Mouse (Mus musculus) heart, adult 11 months (tissue): ENCODE results near the gene Plcb4.

Source experiments
- DNase-seq: peaks from one replicate; pipeline ENCODE4 v3.0.0; 2022

Gene Plcb4

DNA sequence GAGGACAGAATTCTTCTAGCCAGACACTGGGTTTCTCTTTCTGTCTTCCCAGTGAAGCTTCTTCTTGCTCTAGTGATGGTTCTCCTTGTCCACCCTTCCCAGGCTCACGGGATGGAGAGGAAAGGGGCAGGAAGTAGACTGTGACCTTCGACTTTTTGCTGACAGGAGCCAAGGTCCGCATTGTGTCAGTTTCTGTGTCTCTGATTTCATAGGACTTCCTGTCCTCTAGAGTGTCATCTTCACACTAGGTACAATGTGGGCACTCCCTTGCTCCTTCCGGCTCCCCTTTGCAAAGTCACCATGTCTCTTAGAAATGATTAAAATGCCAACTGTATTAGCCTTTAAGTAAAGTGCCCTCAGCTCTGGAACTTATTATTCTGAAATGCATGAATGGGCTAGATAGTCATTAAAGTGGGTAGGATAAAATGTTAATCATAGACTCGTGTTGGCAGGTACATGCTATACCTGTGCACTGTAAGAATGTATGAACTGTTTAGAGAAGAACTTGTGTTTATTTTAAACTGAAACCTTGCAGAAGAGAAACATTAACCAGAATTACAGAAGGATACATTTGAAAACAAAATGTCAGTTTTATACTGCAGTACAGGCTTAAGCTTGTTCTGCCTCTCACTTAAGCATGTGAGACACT lies 152.8 kb downstream of the Plcb4 start:
- peak; percentile 90 for DNase-seq

DNA sequence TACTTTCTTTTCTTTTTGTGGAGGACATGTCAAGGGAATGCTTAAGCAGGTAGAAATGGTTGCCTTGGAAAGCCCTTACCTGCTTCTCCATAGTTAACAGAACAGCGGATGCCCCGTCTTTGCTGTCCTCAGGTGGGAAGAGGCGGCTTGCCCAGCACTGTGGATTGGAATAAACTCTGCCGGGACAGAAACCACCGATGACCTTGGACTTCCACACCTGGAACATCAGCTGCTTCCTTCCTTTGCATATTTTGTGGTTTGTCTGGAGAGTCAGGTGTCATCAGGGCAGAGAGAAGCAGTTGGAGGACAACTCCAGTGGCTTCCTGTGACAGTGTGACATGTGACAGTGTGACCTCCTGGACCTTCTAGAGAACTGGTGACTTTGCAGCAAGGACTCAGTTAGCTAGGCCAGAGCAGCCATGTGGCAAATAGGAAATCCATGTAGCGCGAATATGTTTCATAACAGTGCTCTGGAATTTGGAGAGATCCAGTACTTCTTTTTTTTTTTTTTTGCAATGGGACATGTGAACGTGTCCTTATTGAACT lies 154.0 kb downstream of the Plcb4 start:
- DNase-seq, result peak; percentile 90

DNA sequence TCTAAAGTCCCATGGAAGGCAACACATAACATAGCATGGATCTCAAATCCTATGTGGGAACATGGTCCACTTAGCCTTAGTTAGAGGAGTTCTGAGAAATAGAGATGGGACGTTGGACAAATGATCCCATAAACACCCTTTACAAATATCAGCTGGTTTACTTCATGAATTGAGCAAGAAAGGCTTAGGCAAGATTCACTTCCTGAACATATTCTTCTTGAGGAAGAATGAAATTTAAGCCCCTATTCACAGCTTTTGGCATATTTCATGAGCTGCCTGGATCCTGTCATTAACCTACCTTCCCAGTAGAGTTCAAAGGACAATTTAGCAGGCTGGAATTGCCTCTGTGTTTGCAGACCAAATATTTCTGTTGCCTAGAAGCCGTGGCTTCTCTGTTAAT lies 161.9 kb downstream of the Plcb4 start:
- DNase-seq, result peak; percentile 65

DNA sequence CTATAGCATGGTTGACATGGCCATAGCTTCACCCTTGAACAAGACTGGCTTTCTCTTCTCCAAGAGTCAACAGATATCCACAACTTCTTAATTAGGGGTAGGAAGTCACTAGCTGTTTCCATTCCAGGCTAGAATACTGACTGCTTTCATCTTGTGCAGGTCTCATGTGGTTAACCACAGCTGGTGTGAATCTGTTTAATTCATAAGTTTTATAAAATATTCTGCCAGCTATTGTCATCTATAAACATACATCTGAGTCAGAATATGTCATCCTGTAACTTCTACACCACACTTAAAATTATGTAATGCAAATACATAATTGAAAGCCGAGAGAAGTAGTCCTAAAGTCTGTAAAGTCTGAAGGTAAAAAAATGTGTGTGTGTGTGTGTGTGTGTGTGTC lies 164.9 kb downstream of the Plcb4 start:
- peak; percentile 13 for DNase-seq

GRCm38 (mm10) chr2:135824757-135825156 lies 165.9 kb downstream of the Plcb4 start:
- peak; percentile 85 for DNase-seq

GRCm38 (mm10) chr2:135825645-135826044 lies 166.8 kb downstream of the Plcb4 start:
- DNase-seq, result peak; percentile 77

- DNase-seq, result peak; percentile 79
Measured at GRCm38 (mm10) chr2:135826616-135827360, 168.0 kb downstream of the Plcb4 start.

DNA sequence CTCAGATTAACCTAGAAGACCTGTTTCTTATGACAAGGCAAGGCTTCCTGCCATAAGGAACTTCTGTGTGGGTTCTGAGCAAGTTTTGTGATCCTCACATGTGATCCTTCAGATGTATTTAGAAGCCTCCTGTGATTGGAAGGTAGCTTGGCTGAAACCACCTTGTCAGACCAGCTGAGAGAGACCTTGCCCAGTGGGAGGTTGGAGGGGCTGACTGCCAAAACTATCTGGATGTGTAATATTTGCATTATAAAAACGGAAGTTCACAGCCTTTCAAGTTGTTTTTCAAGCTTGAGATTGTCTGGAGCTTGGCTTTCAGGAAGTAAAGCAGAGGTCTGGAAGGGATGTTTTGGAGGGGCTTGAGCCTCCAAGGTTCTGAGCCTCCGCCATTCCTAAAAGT lies 169.6 kb downstream of the Plcb4 start:
- peak; percentile 65 for DNase-seq

DNA sequence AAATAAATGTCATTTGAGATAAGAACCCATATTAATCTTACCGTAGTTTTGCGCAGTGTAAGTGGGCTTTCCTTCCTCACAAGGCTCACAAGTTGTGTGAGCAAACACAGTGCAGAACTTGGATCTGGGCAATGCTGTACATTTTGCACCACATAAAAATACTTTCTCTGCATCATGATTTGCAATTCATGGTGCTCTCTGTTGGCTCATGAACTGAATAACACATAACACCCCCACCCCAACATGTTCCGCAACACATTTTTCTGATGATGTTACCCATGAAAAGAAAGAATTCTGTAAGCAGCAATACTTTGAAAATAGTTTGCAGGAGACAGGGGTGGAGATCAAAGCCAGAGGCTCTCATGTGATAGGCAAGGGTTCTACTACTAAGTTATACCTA lies 174.9 kb downstream of the Plcb4 start:
- no peak for DNase-seq

- DNase-seq, result peak; percentile 75
Measured at GRCm38 (mm10) chr2:135834435-135834834, 175.6 kb downstream of the Plcb4 start.

GRCm38 (mm10) chr2:135835911-135836310 lies 177.1 kb downstream of the Plcb4 start:
- DNase-seq, result peak; percentile 84

- DNase-seq, result peak; percentile 75
Measured at GRCm38 (mm10) chr2:135836426-135836825, 177.6 kb downstream of the Plcb4 start.

- no peak for DNase-seq
Measured at GRCm38 (mm10) chr2:135837730-135838129, 178.9 kb downstream of the Plcb4 start.

GRCm38 (mm10) chr2:135838135-135838534 lies 179.3 kb downstream of the Plcb4 start:
- peak; percentile 59 for DNase-seq

- DNase-seq, result peak; percentile 86
Measured at GRCm38 (mm10) chr2:135838651-135839286, 180.0 kb downstream of the Plcb4 start.

DNA sequence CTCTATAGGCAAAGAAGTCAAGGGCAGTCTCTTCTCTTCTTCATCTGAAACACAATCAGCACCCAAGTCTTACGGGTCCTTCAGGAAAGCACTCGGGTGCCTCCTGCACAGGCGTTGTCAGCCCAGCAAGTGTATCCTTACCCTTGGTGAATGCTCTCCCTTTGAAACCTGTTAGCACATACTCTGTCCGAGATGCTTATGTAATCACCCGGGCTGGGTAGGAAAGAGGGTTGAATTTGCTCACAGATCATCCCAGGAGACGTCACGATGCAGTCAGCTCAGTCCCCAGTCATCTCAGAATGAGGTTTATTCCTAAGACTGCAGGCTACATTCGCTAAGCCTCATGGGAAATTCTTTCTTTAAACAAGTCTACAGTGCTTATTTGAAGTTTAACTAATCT lies 184.9 kb downstream of the Plcb4 start:
- DNase-seq, result peak; percentile 63

DNA sequence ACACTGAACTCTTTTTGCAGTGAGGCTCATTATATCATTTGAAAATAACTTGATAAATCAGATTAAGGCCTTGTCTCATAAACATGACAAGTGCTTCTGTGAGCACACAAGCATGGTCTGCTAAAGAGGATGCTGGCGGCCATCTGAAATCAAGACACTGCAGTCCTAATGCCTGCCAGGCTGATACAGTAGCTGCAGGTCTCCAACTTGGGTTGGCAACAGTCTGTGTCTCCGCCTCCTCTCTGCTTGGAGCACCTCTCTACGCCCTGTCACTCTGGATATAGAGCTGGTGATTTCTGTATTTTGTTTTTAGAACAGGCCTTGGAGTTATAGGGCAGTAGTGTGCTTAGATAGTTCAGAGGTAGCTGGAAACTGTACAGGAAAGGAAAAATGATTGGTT lies 188.1 kb downstream of the Plcb4 start:
- DNase-seq, result peak; percentile 82

DNA sequence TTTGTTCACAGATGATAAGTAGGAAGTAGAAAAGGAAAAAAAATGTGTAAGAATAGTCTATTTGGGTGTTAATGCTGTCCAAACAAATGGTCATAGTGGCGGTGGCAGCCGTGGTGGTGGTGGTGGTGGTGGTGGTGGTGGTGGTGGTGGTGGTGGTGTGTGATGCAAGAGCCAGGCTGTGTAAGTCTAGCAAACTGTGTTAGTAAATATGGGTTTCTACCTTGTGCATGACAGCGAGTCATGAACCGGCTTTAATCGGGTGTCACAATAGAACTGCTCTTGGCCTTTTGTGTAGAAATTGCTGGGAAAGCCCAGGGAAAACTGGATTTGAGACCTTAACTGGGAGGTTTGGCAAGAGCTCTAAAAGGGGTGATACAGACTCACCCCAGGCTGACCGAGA lies 188.9 kb downstream of the Plcb4 start:
- peak; percentile 80 for DNase-seq

GRCm38 (mm10) chr2:135848169-135848568 lies 189.4 kb downstream of the Plcb4 start:
- DNase-seq, result no peak

GRCm38 (mm10) chr2:135851964-135852363 lies 193.2 kb downstream of the Plcb4 start:
- DNase-seq, result peak; percentile 84

- DNase-seq, result peak; percentile 79
Measured at GRCm38 (mm10) chr2:135853085-135853484, 194.3 kb downstream of the Plcb4 start.

GRCm38 (mm10) chr2:135854059-135854458 lies 195.2 kb downstream of the Plcb4 start:
- DNase-seq, result peak; percentile 76

- DNase-seq, result peak; percentile 13
Measured at GRCm38 (mm10) chr2:135855890-135856490, 197.2 kb downstream of the Plcb4 start.
